Mouse (Mus musculus) hindbrain, embryonic 14.5 days (tissue): ENCODE results near the gene Cfdp1. TPM values are rescaled to one million over a fixed set of nuclear protein-coding genes. Genes with fewer than 3 reads are reported as not detected.
A peak's percentile ranks its signal among the peaks of the same experiment; 100 is the strongest.

ENCODE experiments used
- ATAC-seq: fragments of 200-750 bp; cut with Nextera tagmentation; 2 replicates; pipeline ENCODE4 v1.8.0; 2017; ENCODE audit warnings: moderate number of reproducible peaks, mild to moderate bottlenecking, moderate TSS enrichment, moderate library complexity; ENCODE audit not compliant: low FRiP score
- DNase-seq: peaks from one replicate; pipeline ENCODE4 v3.0.0-alpha.2; 2015; ENCODE audit warnings: low spot score
- H3K27ac ChIP-seq: fragments of 300-500 bp; sonication (generic); 2 replicates; pipeline ENCODE4 v1.5.1; 2014; ENCODE audit warnings: mild to moderate bottlenecking, moderate library complexity
- H3K27me3 ChIP-seq: fragments of 300-500 bp; sonication (generic); 2 replicates; pipeline ENCODE4 v1.6.1; 2014; ENCODE audit warnings: mild to moderate bottlenecking, low read length, mixed read lengths; ENCODE audit not compliant: control insufficient read depth, insufficient read depth
- H3K36me3 ChIP-seq: fragments of 300-500 bp; sonication (generic); replicated peaks from 2 replicates; pipeline ENCODE4 v1.6.1; 2014; ENCODE audit not compliant: control insufficient read depth, insufficient read depth
- H3K4me1 ChIP-seq: fragments of 300-500 bp; sonication (generic); replicated peaks from 2 replicates; pipeline ENCODE4 v1.6.1; 2014; ENCODE audit warnings: antibody characterized with exemption, low read length, mixed read lengths; ENCODE audit not compliant: control insufficient read depth, insufficient read depth
- H3K4me2 ChIP-seq: fragments of 300-500 bp; sonication (generic); replicated peaks from 2 replicates; pipeline ENCODE4 v1.6.1; 2014; ENCODE audit warnings: mild to moderate bottlenecking, moderate library complexity
- H3K4me3 ChIP-seq: fragments of 300-500 bp; sonication (generic); replicated peaks from 2 replicates; pipeline ENCODE4 v1.5.1; 2014; ENCODE audit warnings: mild to moderate bottlenecking, low read length
- H3K9ac ChIP-seq: fragments of 300-500 bp; sonication (generic); 2 replicates; pipeline ENCODE4 v1.6.1; 2014
- H3K9me3 ChIP-seq: fragments of 300-500 bp; sonication (generic); 2 replicates; pipeline ENCODE4 v1.6.1; 2016; ENCODE audit warnings: low read length; ENCODE audit not compliant: control insufficient read depth
- WGBS: fragments of 180-500 bp; shearing (Covaris S2); extraction: QIAGEN DNeasy Blood & Tissue Kit; methylation state at CpG from one replicate; pipeline ENCODE4 v1.1.7; 2014; 5-methylcytosine and 5-hydroxymethylcytosine counted together
- polyA plus RNA-seq: library from polyadenylated mRNA; unstranded; fragments of >200 nt; fragmentation: Nextera tagmentation; extraction: Ambion mirVana; gene quantifications from 2 replicates; pipeline ENCODE4 v1.2.1, GENCODE M21; 2014

The Cfdp1 gene
- polyA plus RNA-seq, 1 experiment from 2014 or later = 155 TPM

GRCm38 (mm10) chr8:111780697-111781424, 73.2 kb downstream of the Cfdp1 start:
- no peak for ATAC-seq
- Histone ChIP-seq H3K9ac (no peak overlapping the region), H3K27me3 (no peaks in the 10 kb centered on the region), H3K4me3 (no peak overlapping the region), H3K4me1 (peaks cover 17% of the 10 kb centered on the region; the same call in 1 of the 2 replicates), H3K9me3 (no peaks in the 10 kb centered on the region), H3K4me2 (no peak overlapping the region), H3K36me3 (no peaks in the 10 kb centered on the region; the same call in 1 of the 2 replicates), H3K27ac (no peak overlapping the region)
- no peak for DNase-seq
- WGBS = 87% methylated on average over 10 of the region's 10 CpGs

- WGBS = 81% methylated on average over 7 of the region's 7 CpGs
- Histone ChIP-seq H3K4me1 (peaks cover 17% of the 10 kb centered on the region; the same call in 1 of the 2 replicates), H3K9me3 (no peaks in the 10 kb centered on the region), H3K36me3 (no peaks in the 10 kb centered on the region; the same call in 1 of the 2 replicates), H3K9ac (no peak overlapping the region), H3K27ac (no peak overlapping the region), H3K27me3 (no peaks in the 10 kb centered on the region), H3K4me3 (no peak overlapping the region), H3K4me2 (no peak overlapping the region)
- no peak for DNase-seq
- no peak for ATAC-seq
Observed at GRCm38 (mm10) chr8:111779690-111780089, 74.4 kb downstream of the Cfdp1 start.

DNA sequence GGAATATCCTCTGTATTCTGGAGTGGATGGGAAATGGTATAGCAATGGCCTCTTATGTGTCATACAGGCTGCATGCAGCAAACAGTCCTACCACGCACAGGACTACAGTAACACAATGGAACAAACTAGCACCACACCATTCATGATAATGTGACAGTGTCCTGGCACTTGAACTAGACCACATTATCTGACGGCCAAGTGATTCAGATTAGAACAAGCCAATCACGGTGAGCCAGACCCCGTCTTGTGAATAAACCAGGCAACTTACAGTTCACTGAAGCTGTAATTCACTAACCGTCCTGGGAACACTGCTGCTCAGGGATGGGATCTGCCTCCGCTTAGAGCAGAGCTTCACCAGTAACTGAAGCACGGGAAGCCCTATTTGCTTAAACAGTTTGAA, 75.3 kb downstream of the Cfdp1 start:
- H3K4me3 ChIP-seq = no peak overlapping the region
- H3K27me3 ChIP-seq = no peaks in the 10 kb centered on the region
- WGBS = 48% methylated on average over 7 of the region's 7 CpGs
- no peaks in the 10 kb centered on the region for H3K9me3 ChIP-seq
- no peaks in the 10 kb centered on the region; the same call in 1 of the 2 replicates for H3K36me3 ChIP-seq
- peak overlapping the region; percentile 22; the same call in 1 of the 2 replicates for H3K27ac ChIP-seq
- no peak overlapping the region for H3K4me2 ChIP-seq
- DNase-seq (no peak), ATAC-seq (peak; percentile 37; the same call in 1 of the 2 replicates)
- H3K9ac ChIP-seq = no peak overlapping the region
- H3K4me1 ChIP-seq = peaks cover 17% of the 10 kb centered on the region; the same call in 1 of the 2 replicates

GRCm38 (mm10) chr8:111776492-111776891, 77.6 kb downstream of the Cfdp1 start:
- Histone ChIP-seq H3K9me3 (no peaks in the 10 kb centered on the region), H3K4me3 (no peak overlapping the region), H3K4me1 (peaks cover 9% of the 10 kb centered on the region; the same call in 1 of the 2 replicates), H3K4me2 (no peak overlapping the region), H3K9ac (no peak overlapping the region), H3K27me3 (no peaks in the 10 kb centered on the region), H3K36me3 (no peaks in the 10 kb centered on the region; the same call in 1 of the 2 replicates), H3K27ac (no peak overlapping the region)
- WGBS = 93% methylated on average over 4 of the region's 4 CpGs
- DNase-seq (no peak), ATAC-seq (no peak)

GRCm38 (mm10) chr8:111775766-111776165, 78.3 kb downstream of the Cfdp1 start:
- H3K4me1 ChIP-seq = peaks cover 9% of the 10 kb centered on the region; the same call in 1 of the 2 replicates
- 95% methylated on average over 6 of the region's 6 CpGs for WGBS
- H3K9me3 ChIP-seq = no peaks in the 10 kb centered on the region
- ATAC-seq (no peak), DNase-seq (no peak)
- H3K9ac ChIP-seq = no peak overlapping the region
- H3K4me3 ChIP-seq = no peak overlapping the region
- H3K27ac ChIP-seq = no peak overlapping the region
- no peak overlapping the region for H3K4me2 ChIP-seq
- H3K36me3 ChIP-seq = no peaks in the 10 kb centered on the region; the same call in 1 of the 2 replicates
- H3K27me3 ChIP-seq = no peaks in the 10 kb centered on the region

GRCm38 (mm10) chr8:111773476-111773875, 80.6 kb downstream of the Cfdp1 start:
- peaks cover 2% of the 10 kb centered on the region; the same call in 1 of the 2 replicates for H3K36me3 ChIP-seq
- H3K4me2 ChIP-seq = no peak overlapping the region
- no peak overlapping the region for H3K9ac ChIP-seq
- H3K27me3 ChIP-seq = no peaks in the 10 kb centered on the region
- no peak overlapping the region for H3K27ac ChIP-seq
- ATAC-seq (no peak), DNase-seq (no peak)
- H3K4me1 ChIP-seq = peaks cover 22% of the 10 kb centered on the region
- 94% methylated on average over 5 of the region's 5 CpGs for WGBS
- no peaks in the 10 kb centered on the region for H3K9me3 ChIP-seq
- no peak overlapping the region for H3K4me3 ChIP-seq

- Histone ChIP-seq H3K4me3 (no peak overlapping the region), H3K27ac (no peak overlapping the region), H3K9ac (no peak overlapping the region), H3K27me3 (no peaks in the 10 kb centered on the region), H3K9me3 (no peaks in the 10 kb centered on the region), H3K4me2 (no peak overlapping the region), H3K36me3 (peaks cover 6% of the 10 kb centered on the region; the same call in 1 of the 2 replicates), H3K4me1 (peaks cover 17% of the 10 kb centered on the region)
- DNase-seq = no peak
- ATAC-seq = no peak
- 87% methylated on average over 7 of the region's 7 CpGs for WGBS
Observed at GRCm38 (mm10) chr8:111773057-111773456, 81.0 kb downstream of the Cfdp1 start.

GRCm38 (mm10) chr8:111772083-111772482, 82.0 kb downstream of the Cfdp1 start:
- no peak overlapping the region for H3K4me2 ChIP-seq
- H3K27me3 ChIP-seq = no peaks in the 10 kb centered on the region
- 90% methylated on average over 9 of the region's 9 CpGs for WGBS
- H3K4me3 ChIP-seq = no peak overlapping the region
- H3K4me1 ChIP-seq = peaks cover 14% of the 10 kb centered on the region
- ATAC-seq (no peak), DNase-seq (no peak)
- peaks cover 10% of the 10 kb centered on the region for H3K36me3 ChIP-seq
- H3K9me3 ChIP-seq = no peaks in the 10 kb centered on the region
- H3K9ac ChIP-seq = no peak overlapping the region
- no peak overlapping the region for H3K27ac ChIP-seq

DNA sequence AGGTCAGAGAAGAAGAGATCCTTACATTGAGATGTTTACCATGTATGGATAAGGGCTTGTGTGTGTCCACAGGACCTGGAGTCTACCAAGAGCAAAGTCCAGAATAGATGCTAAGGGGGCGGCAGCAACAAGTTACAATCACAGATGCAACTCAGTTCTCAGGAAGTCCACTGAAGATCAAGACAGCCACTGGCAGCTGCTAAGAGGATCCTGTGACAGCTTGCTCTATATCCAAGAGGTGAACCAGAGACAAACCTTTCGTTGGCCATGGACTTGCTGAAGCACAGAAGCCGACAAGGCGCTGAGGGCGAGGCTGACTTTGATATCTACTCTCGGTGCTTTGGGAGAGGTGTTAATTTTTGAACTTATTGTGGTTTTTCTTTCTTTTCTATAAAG, 82.5 kb downstream of the Cfdp1 start:
- Histone ChIP-seq H3K4me1 (peaks cover 14% of the 10 kb centered on the region), H3K27me3 (no peaks in the 10 kb centered on the region), H3K4me3 (no peak overlapping the region), H3K36me3 (peaks cover 14% of the 10 kb centered on the region), H3K4me2 (no peak overlapping the region), H3K9me3 (no peaks in the 10 kb centered on the region), H3K9ac (no peak overlapping the region), H3K27ac (no peak overlapping the region)
- no peak for ATAC-seq
- 95% methylated on average over 6 of the region's 6 CpGs for WGBS
- no peak for DNase-seq
